Mouse (Mus musculus): ENCODE results near the gene Map3k13.

GRCm38 (mm10) chr16:21955591-21955990 lies 161.4 kb downstream of the Map3k13 start:
- TF ChIP-seq EP300 (IDR thresholded peaks at IDR 0.05; ENCODE audit: low read depth in 1 of 2, low read length in 2 of 2): no peak
- TF ChIP-seq POLR2A (IDR thresholded peaks at IDR 0.05; ENCODE audit: control insufficient read depth in 1 of 2, insufficient read depth in 1 of 2, low read depth in 1 of 2, low read length in 2 of 2, poor library complexity in 1 of 2): no peak

Data from MEL (cell line).